Mouse (Mus musculus): ENCODE measurements around the gene Greb1. TPM values are rescaled to one million over a fixed set of nuclear protein-coding genes. Genes with fewer than 3 reads are reported as not detected.

Gene Greb1
- polyA plus RNA-seq, 2 experiments = 0.41 to 1.1 TPM

DNA sequence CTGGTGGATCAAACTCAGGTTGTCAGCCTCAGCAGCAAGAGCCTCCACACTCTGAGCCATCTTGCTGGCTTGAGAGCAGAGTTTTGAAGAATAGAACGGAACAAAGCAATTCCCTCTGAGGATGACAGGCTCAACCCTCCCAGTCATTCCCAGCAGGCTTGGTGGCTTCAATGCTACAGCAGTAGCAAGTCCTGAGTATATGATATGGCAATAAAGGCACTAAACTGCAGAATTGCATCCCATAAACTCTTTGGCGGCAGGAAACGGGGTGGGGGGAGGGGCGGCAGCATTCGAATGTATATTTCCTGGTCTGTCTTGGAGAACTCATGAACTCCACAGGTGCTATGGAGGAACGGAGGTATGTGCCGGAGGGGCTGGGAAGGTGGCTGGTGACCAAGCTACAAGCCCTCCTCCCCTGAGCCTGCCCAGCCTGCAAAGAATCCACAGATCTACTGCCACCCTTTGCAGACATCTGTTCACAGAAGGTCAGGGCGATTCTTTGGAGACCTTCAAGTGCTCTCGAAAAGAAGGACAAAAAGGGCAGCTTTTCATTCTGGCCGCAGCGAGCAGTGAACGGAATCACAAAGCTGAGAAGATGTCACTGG, 48.3 kb downstream of the Greb1 start:
- Histone ChIP-seq H3K27ac (no peak overlapping the region), H3K4me2 (ENCODE audit: low read depth) (no peak overlapping the region), H3K4me1 (replicated peaks; ENCODE audit: control insufficient read depth in 2 of 2, insufficient read depth in 2 of 2, low read length in 1 of 2) (peaks cover 0 to 2% of the 10 kb centered on the region in 2 experiments; a peak in 1 of 4 replicates), H3K36me3 (replicated peaks; ENCODE audit: control insufficient read depth, insufficient read depth, low read depth) (no peaks in the 10 kb centered on the region), H3K9ac (replicated peaks) (no peak overlapping the region), H3K4me3 (ENCODE audit: insufficient read depth in 1 of 2, low read depth in 2 of 2, low read length in 2 of 2) (no peak overlapping the region), H3K9me3 (ENCODE audit: control insufficient read depth, low read length) (no peaks in the 10 kb centered on the region), H3K27me3 (ENCODE audit: control insufficient read depth, insufficient read depth, low read length) (no peaks in the 10 kb centered on the region)
- TF ChIP-seq CTCF (IDR thresholded peaks at IDR 0.05; ENCODE audit: low read depth) (no peak), EP300 (IDR thresholded peaks at IDR 0.05; ENCODE audit: low read depth) (no peak)
- ATAC-seq (ENCODE audit: insufficient read depth) (no peak), DNase-seq (ENCODE audit: low read depth in 3 of 3, low spot score in 3 of 3) (no peak)
- 54% methylated on average over 12 of the region's 12 CpGs for WGBS (ENCODE audit: insufficient replicate concordance)

DNA sequence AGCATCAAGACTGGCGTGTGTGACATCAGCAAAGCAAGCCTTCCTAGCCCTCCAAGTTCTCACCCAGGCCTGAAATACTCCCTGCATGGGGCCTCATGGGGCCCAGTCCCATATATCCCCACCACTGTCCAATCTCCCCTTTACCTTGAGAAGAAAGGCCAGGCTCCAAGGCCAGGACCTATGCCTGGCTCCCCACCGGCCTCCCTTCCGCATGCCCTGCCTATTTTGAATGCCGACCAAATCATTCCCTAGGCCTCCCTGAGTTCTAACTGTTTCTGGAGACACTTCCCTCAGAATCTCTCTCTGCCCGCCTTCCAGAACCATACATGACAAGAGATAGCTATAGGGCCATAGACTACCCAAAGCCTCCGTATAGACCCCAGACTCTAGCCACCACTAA, 49.1 kb downstream of the Greb1 start:
- TF ChIP-seq EP300 (IDR thresholded peaks at IDR 0.05; ENCODE audit: low read depth) = no peak
- no peak for TF ChIP-seq CTCF (IDR thresholded peaks at IDR 0.05; ENCODE audit: low read depth)
- peaks cover 0 to 2% of the 10 kb centered on the region in 2 experiments; a peak in 1 of 4 replicates for H3K4me1 ChIP-seq (replicated peaks; ENCODE audit: control insufficient read depth in 2 of 2, insufficient read depth in 2 of 2, low read length in 1 of 2)
- DNase-seq (ENCODE audit: low read depth in 3 of 3, low spot score in 3 of 3) (no peak), ATAC-seq (ENCODE audit: insufficient read depth) (no peak)
- no peak overlapping the region for H3K4me3 ChIP-seq (ENCODE audit: insufficient read depth in 1 of 2, low read depth in 2 of 2, low read length in 2 of 2)
- no peaks in the 10 kb centered on the region for H3K36me3 ChIP-seq (replicated peaks; ENCODE audit: control insufficient read depth, insufficient read depth, low read depth)
- H3K9me3 ChIP-seq (ENCODE audit: control insufficient read depth, low read length) = no peaks in the 10 kb centered on the region
- no peak overlapping the region for H3K27ac ChIP-seq
- WGBS (ENCODE audit: insufficient replicate concordance) = 63% methylated on average over 6 of the region's 6 CpGs
- no peak overlapping the region for H3K9ac ChIP-seq (replicated peaks)
- no peak overlapping the region for H3K4me2 ChIP-seq (ENCODE audit: low read depth)
- no peaks in the 10 kb centered on the region for H3K27me3 ChIP-seq (ENCODE audit: control insufficient read depth, insufficient read depth, low read length)

DNA sequence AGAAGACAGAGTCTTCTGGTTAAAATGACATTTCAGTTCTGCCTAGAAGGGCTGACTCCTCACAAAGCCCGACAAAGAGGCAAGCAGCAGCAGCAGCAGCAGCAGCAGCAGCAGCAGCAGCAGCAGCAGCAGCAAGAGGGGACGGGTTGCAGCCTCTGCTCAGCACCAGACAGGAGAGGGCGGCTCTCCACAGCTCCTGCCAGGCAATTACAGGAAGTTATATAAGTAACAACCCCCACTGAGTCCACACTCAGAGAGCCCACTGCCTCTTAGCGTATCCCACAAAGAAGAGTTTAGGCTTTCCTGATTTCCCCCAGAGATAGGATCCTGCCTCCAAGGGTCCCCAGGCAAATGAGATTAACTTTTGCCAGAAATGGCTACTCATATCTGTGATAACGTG, 60.6 kb downstream of the Greb1 start:
- Histone ChIP-seq H3K4me2 (ENCODE audit: low read depth) (no peak overlapping the region), H3K4me3 (ENCODE audit: insufficient read depth in 1 of 2, low read depth in 2 of 2, low read length in 2 of 2) (no peak overlapping the region), H3K27ac (no peak overlapping the region), H3K9me3 (ENCODE audit: control insufficient read depth, low read length) (no peaks in the 10 kb centered on the region), H3K9ac (replicated peaks) (no peak overlapping the region), H3K4me1 (replicated peaks; ENCODE audit: control insufficient read depth in 2 of 2, insufficient read depth in 2 of 2, low read length in 1 of 2) (no peaks in the 10 kb centered on the region), H3K36me3 (replicated peaks; ENCODE audit: control insufficient read depth, insufficient read depth, low read depth) (no peaks in the 10 kb centered on the region), H3K27me3 (ENCODE audit: control insufficient read depth, insufficient read depth, low read length) (no peaks in the 10 kb centered on the region)
- DNase-seq (ENCODE audit: low read depth in 3 of 3, low spot score in 3 of 3) (no peak), ATAC-seq (ENCODE audit: insufficient read depth) (no peak)
- TF ChIP-seq CTCF (IDR thresholded peaks at IDR 0.05; ENCODE audit: low read depth) (no peak), EP300 (IDR thresholded peaks at IDR 0.05; ENCODE audit: low read depth) (no peak)
- 18% methylated on average over 5 of the region's 5 CpGs for WGBS (ENCODE audit: insufficient replicate concordance)

DNA sequence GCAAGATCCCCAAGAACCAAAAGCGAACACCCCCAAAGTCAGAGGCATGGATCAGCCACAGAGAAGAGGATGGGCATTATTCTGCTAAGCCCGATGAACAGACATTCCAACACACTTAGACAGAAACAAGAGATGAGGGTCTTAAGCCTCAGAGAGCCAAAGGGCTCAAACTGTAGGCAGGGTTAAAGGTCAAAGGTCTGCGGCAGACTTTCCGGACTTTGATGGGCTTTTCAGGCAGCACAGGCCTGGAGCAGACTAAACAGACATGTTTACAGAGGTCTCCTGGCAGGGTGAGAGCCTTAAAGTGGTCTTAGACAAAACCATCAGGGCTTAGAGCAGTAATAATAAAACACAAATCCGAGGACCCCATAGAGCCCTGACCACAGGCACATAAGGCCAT, 63.4 kb downstream of the Greb1 start:
- TF ChIP-seq CTCF (IDR thresholded peaks at IDR 0.05; ENCODE audit: low read depth) (no peak), EP300 (IDR thresholded peaks at IDR 0.05; ENCODE audit: low read depth) (no peak)
- WGBS (ENCODE audit: insufficient replicate concordance) = 52% methylated on average over 5 of the region's 5 CpGs
- Histone ChIP-seq H3K27me3 (ENCODE audit: control insufficient read depth, insufficient read depth, low read length) (no peaks in the 10 kb centered on the region), H3K27ac (no peak overlapping the region), H3K9ac (replicated peaks) (no peak overlapping the region), H3K9me3 (ENCODE audit: control insufficient read depth, low read length) (no peaks in the 10 kb centered on the region), H3K36me3 (replicated peaks; ENCODE audit: control insufficient read depth, insufficient read depth, low read depth) (no peaks in the 10 kb centered on the region), H3K4me2 (ENCODE audit: low read depth) (no peak overlapping the region), H3K4me3 (ENCODE audit: insufficient read depth in 1 of 2, low read depth in 2 of 2, low read length in 2 of 2) (no peak overlapping the region), H3K4me1 (replicated peaks; ENCODE audit: control insufficient read depth in 2 of 2, insufficient read depth in 2 of 2, low read length in 1 of 2) (no peaks in the 10 kb centered on the region; a peak in 1 of 4 replicates)
- ATAC-seq (ENCODE audit: insufficient read depth) (no peak), DNase-seq (ENCODE audit: low read depth in 3 of 3, low spot score in 3 of 3) (no peak)

DNA sequence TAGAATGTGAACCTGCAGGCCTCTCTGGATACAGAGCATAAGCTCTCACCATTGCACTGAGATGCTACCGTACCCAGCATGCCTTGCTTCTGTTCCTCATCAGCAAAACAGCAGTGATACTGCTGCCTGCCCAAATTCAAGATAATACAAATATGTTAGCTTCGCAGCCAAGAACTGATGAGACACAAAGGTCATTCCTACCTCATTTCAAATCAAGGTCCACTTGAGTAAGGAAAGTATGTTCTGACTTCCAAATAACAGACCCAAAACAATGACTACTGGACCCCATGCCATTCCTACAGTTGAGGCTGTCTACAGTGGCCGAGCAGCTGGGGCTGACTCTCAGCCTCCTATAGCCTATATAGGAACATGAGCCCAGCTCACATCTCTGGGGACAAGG, 66.0 kb downstream of the Greb1 start:
- H3K36me3 ChIP-seq (replicated peaks; ENCODE audit: control insufficient read depth, insufficient read depth, low read depth) = no peaks in the 10 kb centered on the region
- 56% methylated on average over 3 of the region's 3 CpGs for WGBS (ENCODE audit: insufficient replicate concordance)
- DNase-seq (ENCODE audit: low read depth in 3 of 3, low spot score in 3 of 3) (no peak), ATAC-seq (ENCODE audit: insufficient read depth) (no peak)
- no peak overlapping the region for H3K4me3 ChIP-seq (ENCODE audit: insufficient read depth in 1 of 2, low read depth in 2 of 2, low read length in 2 of 2)
- TF ChIP-seq CTCF (IDR thresholded peaks at IDR 0.05; ENCODE audit: low read depth) (no peak), EP300 (IDR thresholded peaks at IDR 0.05; ENCODE audit: low read depth) (no peak)
- H3K27ac ChIP-seq = no peak overlapping the region
- H3K9me3 ChIP-seq (ENCODE audit: control insufficient read depth, low read length) = no peaks in the 10 kb centered on the region
- no peak overlapping the region for H3K4me2 ChIP-seq (ENCODE audit: low read depth)
- H3K9ac ChIP-seq (replicated peaks) = no peak overlapping the region
- no peaks in the 10 kb centered on the region for H3K27me3 ChIP-seq (ENCODE audit: control insufficient read depth, insufficient read depth, low read length)
- no peaks in the 10 kb centered on the region; a peak in 1 of 4 replicates for H3K4me1 ChIP-seq (replicated peaks; ENCODE audit: control insufficient read depth in 2 of 2, insufficient read depth in 2 of 2, low read length in 1 of 2)

All from liver, embryonic 14.5 days (tissue).